Mouse (Mus musculus) colon, adult 2 months (tissue): Measurements from ENCODE around the gene Smok2b. TPM values are rescaled to one million over a fixed set of nuclear protein-coding genes. Genes with fewer than 3 reads are reported as not detected.

Experiments used
- polyA plus RNA-seq: library from polyadenylated mRNA; depleted of rRNA; stranded (reverse); fragments of >200 nt; gene quantifications from 2 replicates; pipeline ENCODE4 v1.2.3, GENCODE M21; 2012; rRNA removed

Gene Smok2b
- not detected in 2 replicates for polyA plus RNA-seq

GRCm38 (mm10) chr17:13229957-13230356 is at the start of gene Smok2b:
Gene Smok2b, plus strand, starts transcription at chr17:13230257.

GRCm38 (mm10) chr17:13220888-13221287 is 9.2 kb upstream of the Smok2b start, which contains the start of gene Smok2a:
Gene Smok2a, plus strand, starts transcription at chr17:13221188.

Other genes with a start within 250 kb of the Smok2b start
- gene Wtap, start 236.1 kb upstream of the Smok2b start, polyA plus RNA-seq, result 11.0 and 13.4 TPM in 2 replicates
- gene Sod2, start 223.4 kb upstream of the Smok2b start, polyA plus RNA-seq, result 446 and 547 TPM in 2 replicates
- gene Gpr31b, start 178.0 kb upstream of the Smok2b start, polyA plus RNA-seq, result 0.27 and 0.37 TPM in 2 replicates
- gene Tcp10b, start 169.2 kb upstream of the Smok2b start, polyA plus RNA-seq, result 0.05 and 0.27 TPM in 2 replicates
- gene Unc93a, start 98.4 kb upstream of the Smok2b start, polyA plus RNA-seq, result not detected in 2 replicates
- not detected in 2 replicates for gene Smok2a, start 9.1 kb upstream of the Smok2b start, polyA plus RNA-seq
- gene Tcp10c, start 124.3 kb downstream of the Smok2b start, polyA plus RNA-seq, result not detected in 2 replicates